Mouse (Mus musculus) lung, postnatal 14 days (tissue): ENCODE measurements around the gene Cish.

Experiments used
- DNase-seq: peaks from one replicate; pipeline ENCODE4 v3.0.0; 2021

The Cish gene

DNA sequence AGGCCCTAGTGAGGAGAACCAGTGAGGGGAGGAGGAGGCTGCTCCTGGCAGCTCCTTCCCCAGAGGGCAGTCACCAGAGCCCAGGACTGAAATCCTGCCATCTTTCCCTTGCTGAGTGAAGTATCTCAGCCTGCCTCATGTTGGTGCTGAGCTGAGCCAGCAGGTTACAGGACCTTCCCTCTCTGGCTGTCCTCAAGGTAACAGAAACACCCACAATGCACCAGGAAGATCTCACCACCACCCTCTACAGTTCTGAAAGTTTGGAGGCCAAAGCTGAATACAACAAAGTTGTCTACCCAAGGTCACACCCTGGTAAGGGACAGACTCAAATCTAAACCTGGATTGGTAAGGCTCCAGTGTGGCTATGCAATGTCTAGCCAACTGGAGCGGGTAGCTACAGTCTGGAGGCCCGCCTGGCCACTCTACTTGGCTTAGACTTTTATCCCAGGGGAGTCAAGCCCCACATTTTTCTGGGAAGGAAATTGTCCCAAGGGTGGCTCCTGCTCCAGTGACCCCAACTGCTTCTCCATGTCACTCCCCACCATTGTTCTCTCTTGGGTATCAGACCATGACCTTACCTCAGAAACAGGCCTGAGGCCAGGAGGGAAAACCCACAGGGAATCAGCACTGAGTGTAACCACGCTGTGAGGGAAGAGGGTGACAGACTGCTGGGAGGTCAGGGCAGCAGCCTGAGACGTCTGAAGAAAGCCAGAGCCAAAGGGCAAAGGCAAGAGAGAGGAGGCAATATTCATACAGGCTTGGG lies 29.2 kb downstream of the Cish start:
- DNase-seq = no peak

DNA sequence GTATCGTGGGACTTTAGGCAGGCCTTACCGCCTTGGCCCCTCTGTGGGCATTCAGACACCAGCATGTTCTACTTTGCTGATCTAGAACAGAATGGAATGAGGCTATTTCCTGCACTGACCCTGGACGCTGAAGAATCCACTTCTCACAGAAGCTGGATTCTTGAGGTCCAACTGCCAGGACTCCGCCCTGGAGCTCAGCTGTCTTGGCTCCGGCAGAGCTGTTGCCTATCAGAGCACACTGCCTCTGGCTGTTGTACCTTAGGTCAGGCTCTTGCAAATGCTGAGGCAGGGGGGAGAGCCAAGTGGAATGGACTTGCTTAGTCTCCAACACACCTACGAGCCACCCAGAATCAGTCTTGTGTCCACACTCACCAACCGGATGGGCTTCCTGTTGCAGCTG lies 30.1 kb downstream of the Cish start:
- DNase-seq = peak; percentile 53

DNA sequence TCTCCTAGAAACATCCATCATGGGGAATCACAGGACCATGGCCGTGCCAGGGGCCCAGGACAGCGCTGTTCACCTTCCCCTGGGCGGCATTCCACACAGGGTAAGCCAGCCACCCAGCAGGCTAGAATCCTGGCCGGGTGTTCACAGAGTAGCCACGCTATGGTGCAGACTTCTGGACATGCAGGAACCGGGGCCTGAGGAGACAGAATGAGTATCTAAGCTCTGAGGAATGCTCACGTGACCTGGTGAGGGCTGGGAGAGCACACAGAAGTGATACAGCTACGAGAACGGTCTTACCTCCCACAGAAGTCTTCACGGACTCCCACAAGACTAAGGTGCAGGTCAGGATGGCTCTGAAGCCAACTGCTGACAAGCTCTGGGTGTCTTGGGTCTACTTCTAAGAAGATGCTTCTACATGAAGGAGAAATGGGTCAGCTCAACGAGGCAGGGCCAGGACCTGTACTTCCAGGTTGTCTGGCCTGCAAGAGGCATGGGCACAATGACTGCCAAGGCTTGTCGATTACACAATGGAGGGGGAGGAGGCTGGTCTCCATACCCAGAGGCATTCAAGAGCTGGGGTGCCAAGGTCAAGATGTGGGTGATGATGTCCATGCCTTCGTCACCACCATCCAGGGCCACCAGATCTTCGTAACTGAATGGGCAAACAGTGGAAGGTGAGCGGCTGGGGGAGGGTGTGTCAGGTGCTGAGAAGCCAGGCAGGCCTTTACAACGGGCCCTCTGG lies 32.2 kb downstream of the Cish start:
- DNase-seq = peak; percentile 60

DNA sequence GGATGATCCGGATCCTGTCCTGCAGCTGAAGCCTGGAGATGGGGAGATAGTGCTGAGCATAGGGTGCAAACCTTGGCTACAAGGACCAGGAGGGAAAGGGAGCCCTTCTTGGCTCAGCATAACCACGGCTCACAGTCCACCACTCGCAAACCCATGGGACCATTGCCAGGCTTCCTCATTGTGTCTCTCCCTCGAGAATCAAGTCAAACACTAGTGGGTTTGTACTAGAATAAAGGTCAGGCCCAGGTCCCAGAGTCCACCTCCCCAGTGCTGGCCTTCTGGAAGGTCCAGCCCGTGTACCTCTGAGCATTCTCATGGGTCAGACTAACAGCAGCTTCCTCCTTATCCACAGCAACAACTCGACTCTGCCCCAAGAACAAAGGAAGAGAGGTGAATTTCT lies 35.0 kb downstream of the Cish start:
- no peak for DNase-seq

DNA sequence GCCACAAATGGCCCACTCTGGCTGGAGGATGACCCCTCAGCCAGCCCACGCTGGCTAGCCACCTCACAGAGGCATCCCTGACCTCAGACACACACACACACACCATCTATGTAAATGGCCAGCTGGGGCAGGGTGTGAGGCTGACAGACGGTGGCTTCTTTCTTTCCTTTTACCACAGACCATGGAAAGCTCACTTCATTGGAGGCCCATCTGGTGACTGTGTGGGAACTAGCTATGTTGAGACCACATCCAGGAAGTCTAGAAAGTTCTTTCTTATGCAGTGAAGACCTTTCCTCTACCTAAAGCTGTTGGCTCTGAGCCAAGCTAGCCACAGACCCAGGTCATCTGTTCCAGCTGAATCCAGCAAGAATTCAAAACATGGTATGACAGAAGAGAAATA lies 37.9 kb downstream of the Cish start:
- no peak for DNase-seq

DNA sequence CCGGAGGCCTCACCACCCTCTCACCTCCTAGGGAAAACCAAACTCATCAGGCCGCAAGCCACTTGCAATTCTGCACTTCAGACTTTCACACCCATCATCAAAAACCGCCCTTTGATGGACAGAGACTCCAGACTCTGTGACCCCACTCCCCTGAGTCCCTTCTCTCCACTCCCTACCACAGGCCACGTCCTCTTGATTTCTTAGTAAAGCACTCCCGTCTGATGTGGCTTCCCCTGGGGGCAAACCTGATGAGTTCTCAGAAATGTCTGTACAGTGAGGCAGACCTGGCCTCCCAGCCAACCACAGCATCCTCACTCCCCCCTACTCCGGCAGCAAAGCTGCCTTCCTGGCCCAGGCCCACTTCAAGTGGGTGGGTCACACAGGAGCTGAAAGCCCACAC lies 38.5 kb downstream of the Cish start:
- DNase-seq = no peak

DNA sequence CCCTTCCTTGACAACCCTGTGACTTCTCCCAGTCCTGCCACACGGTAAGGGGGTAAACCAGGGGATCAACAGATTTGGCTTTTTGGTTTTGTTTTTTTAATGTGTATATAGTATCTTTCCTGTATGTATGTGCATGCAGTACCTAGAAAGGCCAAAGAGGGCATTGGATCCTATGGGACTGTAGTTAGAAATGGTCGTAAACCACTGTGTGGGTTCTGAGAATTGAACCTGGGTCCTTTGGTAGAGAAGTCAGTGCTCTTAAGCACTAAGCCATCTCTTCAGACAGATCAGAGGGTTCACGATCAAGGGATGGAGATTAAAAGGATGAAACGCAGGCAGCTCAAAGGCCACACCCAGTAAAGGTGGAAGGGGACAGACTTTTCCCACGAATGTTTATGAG lies 39.2 kb downstream of the Cish start:
- DNase-seq = no peak

DNA sequence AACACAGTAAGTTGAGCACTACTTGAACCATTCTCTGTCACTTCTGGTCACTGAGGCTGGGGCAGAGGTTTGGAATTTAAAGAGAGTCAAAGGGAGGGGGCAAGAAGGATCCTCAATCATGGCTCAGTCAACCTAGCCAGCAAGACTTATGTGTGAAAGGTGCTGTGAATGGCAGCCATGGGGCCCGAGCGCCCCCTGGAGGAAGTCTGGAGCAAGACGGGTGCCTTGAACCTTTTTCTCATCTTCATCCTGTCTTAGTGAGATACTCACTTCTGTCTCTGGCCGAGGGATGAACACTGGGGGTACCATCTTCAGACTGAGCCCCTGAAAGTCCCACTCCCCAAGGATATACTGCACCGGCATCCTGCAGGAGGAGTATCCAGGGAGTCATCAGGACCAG lies 40.1 kb downstream of the Cish start:
- DNase-seq = peak; percentile 76

DNA sequence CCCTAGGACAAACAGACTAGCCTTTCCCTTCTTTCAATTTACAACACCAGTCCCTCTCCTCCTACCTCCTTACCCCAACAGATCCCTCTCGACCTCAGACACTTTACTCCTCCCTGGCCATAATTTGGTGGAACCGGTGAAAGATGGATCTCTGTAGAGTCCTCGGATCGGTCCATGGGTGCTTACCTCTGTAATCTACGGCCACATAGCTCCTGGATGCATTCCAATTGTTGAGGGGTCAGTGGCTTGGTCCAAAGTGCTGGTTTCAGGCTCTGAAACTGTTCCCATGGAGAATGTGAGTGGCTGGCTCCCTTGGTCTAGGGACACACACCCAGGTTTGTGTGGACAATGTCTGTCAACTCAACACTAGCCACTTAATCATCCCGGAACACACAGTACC lies 40.6 kb downstream of the Cish start:
- DNase-seq = no peak

DNA sequence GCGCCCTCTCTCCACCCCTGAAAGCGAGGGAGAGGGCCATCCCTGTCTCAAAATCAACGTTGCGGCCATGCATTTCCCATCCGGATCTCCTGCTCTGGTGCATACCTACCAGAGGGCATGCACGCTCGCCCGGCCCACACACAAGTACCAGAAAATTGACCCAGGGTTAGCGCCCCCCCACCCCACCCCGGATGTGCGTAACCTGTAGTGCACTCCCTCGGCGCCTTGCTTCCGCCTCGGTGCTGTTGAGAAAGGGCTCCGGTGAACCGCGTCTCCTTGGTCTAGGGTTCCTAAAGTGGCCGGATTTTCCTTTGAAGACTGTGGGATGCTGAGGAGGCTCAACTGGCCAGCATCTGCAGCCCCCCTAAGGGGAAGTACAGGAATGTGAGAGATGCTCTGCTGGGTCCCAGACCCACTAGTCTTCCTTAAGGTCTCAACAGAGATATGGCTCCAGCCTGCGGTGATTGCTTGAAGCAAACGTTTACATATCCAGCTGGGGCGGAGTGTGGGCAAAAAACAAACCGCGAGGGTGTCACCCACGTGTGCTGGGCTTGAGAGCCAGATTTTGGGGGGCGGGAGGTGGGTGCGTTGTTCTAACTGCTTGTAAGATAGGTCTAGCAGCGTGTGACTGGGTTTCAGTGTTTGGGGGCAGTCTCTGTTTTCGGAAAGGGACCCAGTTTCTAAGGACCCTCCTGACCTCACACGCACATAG lies 42.5 kb downstream of the Cish start, which contains the start of gene Hemk1:
Gene Hemk1 (minus strand): TSS at position 179 of the 712 bp plus-strand sequence.
- peak; percentile 80 for DNase-seq

DNA sequence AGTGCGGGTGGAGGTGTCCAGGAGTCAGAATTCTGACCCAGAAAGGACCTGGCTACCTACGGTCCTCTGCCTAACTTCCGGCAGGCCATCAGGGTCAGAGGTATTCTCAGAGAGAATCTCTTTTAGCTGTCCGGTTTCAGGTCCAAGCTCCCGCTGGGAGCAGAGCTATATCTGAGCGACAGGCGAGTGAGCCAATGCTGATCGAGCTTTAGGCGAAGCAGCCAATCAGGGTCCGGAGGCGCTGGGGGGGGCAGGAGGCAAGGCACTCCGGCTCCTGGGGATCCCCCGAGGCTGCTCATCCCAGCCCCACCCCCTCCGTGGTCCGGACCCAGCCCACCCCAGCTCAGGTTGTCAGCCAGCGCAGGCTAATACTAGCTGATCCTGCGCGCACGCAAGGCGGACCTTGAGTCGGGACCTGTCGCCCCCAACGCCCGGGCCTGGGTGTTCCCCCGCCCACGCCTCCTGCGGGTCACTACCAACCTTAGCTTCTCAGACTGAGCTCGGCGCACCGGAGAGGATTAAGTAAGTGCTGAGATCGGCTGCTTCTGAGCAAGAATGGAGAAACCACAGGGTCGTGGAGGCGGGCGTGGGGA lies 44.5 kb downstream of the Cish start, which contains the start of gene 6430571L13Rik:
Gene 6430571L13Rik (plus strand): TSS at position 336 of the 593 bp plus-strand sequence.
- peak; percentile 96 for DNase-seq

DNA sequence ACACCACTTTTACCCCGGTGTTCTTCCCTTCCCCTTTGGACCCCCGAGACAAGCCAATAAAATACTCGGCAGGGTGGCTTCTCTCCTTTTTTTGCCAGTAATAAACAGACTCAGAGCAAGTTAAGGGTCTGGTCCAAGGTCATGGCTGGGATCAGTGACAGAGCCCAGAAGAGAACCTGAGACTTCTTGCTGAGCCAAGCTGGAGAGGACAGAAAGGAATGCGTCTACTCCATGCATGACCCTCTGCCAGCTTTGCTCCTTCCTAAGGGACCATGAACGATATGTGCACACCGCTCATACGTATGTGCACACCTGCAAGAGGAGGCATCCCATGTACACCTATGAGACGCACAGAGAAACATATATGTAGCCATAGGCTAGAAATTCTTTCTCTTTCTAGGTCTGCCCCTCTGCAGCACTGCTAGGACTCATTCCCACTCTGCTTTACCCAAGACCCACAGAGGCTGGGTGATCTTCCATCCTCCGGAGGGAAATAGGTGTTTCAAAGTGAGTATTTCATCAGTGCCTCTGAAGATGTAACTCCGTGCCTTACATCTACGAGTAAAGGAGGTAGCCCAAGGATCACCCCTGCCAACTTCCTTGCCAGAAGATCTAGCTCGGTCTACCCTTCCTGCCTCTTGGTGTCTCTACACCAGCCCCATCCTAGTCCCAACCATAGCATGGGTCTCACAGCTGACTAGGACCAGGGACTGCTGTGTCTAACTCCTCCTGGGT lies 45.3 kb downstream of the Cish start:
- no peak for DNase-seq

DNA sequence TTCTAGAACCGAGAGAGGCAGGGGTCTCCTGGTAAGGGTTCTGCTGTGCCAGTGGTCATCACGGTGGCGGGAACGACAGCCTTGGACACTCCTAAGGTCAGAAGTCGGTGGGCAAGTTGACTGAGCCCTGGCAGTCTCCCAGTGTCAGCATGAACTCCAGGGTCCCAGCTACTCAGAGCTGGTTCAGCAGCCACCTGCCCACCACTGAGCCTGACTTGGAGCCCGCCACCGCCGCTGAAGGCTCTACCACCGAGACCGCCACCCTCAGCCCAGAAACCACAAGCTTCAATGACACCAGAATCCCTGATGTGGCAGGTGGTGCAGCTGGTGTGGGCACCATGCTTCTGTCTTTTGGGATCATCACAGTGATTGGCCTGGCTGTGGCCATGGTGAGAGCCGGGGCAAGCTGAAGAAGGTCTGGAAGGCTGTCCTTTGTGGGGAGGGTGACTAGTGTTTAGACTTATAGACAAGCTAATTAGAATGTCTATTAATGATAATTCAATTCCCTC lies 46.4 kb downstream of the Cish start:
- DNase-seq = no peak

DNA sequence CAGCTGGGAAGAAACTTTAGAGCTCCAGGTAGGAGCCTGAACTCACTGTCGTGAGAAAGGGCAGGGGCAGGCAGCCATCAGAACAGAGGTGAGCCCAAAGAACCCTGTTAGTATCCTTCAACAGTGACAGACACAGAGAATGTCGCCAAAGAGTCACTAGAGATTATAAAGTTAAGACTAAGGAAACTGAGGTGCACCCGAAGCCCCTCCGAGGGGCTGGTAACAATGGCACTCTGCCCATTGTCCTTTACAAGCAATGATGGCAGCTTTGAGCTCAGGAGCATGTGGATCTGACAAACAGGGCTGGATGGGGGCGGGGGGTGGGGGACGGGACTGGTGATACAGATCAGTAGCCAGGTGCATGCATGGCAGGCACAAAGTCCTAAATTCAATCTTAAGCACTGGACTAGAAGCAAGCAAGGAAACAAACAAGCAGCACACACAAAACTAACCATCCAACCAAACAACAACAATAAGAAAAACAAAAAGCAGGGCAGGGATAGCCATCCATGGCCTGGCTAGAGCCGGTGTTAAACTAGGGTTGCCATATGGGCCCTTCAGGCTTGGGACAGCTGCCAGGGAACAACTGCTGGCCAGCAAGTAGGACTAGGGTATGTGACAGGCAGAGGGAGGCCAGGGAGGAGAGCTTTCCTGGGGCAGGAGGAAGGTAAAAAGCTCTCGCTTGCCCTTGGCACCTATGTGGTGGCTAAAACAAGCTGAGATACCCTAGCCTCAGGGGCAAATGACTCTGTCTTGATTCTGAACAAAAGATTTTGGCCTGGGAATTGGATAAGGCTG lies 47.5 kb downstream of the Cish start:
- DNase-seq = no peak

DNA sequence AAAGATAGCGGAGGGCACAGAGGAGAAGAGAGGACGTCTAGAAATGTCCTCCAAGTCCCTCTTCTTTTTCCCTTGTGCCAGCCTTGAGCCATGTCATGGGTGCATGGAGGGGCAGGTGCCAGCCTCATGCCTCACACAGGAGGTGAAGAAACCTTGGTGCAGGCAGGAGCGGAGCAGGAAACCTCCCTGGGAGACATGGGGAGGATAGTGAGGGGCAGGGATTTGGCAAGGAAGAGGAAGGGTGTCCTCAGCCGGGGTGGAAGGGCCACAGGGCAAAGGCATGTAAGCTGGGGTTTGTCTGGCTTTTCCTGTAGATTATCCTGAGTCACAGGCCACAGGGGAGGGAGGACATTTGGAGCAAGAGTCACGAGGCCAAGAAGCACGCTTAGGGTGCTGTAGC lies 48.2 kb downstream of the Cish start:
- no peak for DNase-seq

DNA sequence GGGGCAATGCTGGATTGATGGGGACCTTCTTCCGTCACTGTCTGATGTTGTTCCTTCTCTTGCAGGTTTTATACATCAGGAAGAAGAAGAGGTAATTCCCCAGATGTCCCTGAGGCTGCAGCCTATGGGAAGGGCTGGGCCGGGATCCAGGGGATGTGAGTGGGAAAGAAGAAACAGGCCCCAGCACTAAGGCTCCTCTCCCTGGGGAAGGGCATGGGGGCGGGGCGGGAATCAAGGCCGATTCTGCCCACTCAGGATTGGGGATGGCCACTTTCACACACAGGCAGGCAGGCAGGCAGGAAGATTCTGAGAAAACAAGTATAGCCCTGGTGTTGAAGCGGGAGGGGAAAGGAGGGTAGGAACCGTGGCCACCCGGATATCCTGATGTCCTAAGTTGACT lies 50.3 kb downstream of the Cish start:
- no peak for DNase-seq

DNA sequence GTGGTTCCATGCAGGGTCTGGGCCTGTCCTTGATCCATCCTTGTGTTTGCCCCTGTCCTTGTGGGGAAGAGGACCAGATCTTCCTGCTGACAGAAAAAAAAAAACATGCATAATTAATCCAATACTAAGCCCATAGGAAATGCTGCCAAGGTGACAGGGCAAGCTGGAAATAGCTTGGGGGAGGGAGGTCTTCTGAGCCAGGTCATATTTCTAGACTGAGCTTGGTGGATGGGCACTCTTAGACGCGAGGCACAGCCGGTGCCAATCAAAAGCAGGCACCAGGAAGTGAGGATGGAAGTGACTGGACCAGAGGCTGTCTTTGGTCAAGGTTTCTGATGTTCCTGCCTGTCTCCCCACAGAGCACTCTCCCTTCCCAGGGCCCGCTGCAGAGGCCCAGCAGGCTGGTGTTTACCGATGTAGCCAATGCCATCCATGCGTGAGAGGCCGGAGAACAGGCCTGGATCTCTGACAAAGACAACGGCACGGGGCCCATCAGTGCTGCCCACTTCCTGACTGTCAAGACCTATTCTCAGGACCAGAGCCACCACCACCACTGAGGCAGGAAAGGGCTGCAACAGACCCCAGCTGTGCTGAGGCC lies 51.9 kb downstream of the Cish start:
- DNase-seq = no peak

DNA sequence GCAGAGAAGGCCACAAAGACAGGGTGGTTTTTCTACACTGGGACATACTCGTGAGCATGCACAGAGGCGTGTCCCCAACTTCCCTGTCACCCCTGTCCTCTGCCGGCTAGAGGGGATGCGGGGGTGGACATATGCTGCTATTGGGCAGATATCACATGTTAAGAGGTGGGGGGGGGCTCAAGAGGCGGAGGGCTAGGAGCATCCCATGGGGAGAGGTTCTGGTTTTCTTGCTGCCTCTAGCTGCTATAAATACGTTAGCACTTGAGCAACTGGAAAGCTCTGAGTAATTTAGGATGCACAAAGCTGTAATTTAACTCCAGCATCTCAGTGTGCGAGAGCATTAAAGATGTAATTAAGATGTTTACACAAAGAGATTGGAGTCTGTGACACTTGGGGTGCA lies 53.5 kb downstream of the Cish start:
- no peak for DNase-seq
